Mouse (Mus musculus) lung, adult 2 months (tissue): ENCODE results near the gene Prkch. TPM values are rescaled to one million over a fixed set of nuclear protein-coding genes. Genes with fewer than 3 reads are reported as not detected.

Experiments used
- DNase-seq: peaks from one replicate; pipeline ENCODE4 v3.0.0; 2022
- H3K4me1 ChIP-seq: fragments of 200-500 bp; 2 replicates; pipeline ENCODE4 v1.6.1; 2011; ENCODE audit warnings: low read length; ENCODE audit not compliant: control insufficient read depth, insufficient read depth
- H3K4me3 ChIP-seq: fragments of 200-500 bp; replicated peaks from 2 replicates; pipeline ENCODE3; 2011; ENCODE audit warnings: low read depth, mild to moderate bottlenecking, control low read depth, low read length; ENCODE audit errors: extremely low read depth
- CTCF ChIP-seq: fragments of 200-500 bp; IDR thresholded peaks from 2 replicates; pipeline ENCODE4 v1.5.1; 2011; ENCODE audit warnings: mild to moderate bottlenecking, low read length, control low read depth; ENCODE audit not compliant: insufficient read depth
- POLR2A ChIP-seq: fragments of 200-500 bp; IDR thresholded peaks from 2 replicates; pipeline ENCODE4 v1.6.1; 2011; ENCODE audit warnings: low read depth, mild to moderate bottlenecking, control low read depth, low read length, borderline replicate concordance; ENCODE audit errors: extremely low read depth
- WGBS: fragments of 180-500 bp; shearing (Covaris S2); methylation state at CpG from one replicate; pipeline ENCODE4 v1.1.7; 2018; 5-methylcytosine and 5-hydroxymethylcytosine counted together
- polyA plus RNA-seq: library from polyadenylated mRNA; depleted of rRNA; stranded (reverse); fragments of >200 nt; gene quantifications from 2 replicates; pipeline ENCODE4 v1.2.3, GENCODE M21; 2012

Gene Prkch
- polyA plus RNA-seq, 1 experiment, result 41.8 TPM

DNA sequence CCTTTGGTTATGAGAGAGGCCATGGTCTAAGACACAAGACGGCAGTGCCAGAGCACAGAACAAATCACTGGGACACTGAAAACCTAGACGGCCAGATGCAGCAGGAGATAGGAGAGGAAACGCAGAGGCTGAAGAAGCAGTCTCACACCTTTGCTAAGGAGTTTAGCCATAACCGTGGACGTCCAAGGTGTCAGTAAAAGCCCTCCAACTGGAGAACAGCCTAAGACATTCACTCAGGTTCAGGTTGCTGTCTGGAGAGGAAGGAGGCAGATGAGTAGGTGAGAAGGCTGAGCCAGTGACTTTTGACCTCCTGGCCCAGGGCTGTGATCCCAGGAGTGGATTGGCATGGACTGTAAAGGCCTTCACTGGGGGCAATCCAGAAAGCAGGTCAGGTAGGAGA, 130.0 kb downstream of the Prkch start:
- WGBS, result 91% methylated on average over 5 of the region's 5 CpGs
- TF ChIP-seq CTCF (no peak), POLR2A (no peak)
- no peak for DNase-seq
- Histone ChIP-seq H3K4me3 (no peak overlapping the region), H3K4me1 (0 out of 2 replicates have a peak, but pooled peaks cover 3% of the 10 kb centered on the region)

DNA sequence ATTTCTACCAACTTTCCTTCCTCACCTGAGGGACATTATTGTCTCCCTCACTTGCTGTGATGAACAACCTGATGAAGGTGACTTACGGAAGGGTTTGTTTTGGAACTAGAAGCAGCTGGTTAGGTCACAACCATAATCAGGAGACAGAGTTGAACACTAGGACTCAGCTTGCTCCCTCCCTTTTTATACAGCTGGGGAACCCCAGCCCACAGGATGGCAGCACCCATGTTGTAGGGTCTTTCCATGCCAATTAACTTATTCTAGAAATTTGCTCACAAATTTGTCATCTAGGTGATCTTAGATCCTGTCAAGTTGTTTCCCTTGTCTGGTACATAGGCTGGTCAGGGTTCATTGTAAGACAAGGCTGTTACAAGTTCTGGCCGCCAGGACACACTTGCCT, 130.7 kb downstream of the Prkch start:
- no peak for DNase-seq
- H3K4me3 ChIP-seq, result no peak overlapping the region
- 0 out of 2 replicates have a peak, but pooled peaks cover 3% of the 10 kb centered on the region for H3K4me1 ChIP-seq
- TF ChIP-seq CTCF (no peak), POLR2A (no peak)
- 97% methylated on average over 2 of the region's 2 CpGs for WGBS

DNA sequence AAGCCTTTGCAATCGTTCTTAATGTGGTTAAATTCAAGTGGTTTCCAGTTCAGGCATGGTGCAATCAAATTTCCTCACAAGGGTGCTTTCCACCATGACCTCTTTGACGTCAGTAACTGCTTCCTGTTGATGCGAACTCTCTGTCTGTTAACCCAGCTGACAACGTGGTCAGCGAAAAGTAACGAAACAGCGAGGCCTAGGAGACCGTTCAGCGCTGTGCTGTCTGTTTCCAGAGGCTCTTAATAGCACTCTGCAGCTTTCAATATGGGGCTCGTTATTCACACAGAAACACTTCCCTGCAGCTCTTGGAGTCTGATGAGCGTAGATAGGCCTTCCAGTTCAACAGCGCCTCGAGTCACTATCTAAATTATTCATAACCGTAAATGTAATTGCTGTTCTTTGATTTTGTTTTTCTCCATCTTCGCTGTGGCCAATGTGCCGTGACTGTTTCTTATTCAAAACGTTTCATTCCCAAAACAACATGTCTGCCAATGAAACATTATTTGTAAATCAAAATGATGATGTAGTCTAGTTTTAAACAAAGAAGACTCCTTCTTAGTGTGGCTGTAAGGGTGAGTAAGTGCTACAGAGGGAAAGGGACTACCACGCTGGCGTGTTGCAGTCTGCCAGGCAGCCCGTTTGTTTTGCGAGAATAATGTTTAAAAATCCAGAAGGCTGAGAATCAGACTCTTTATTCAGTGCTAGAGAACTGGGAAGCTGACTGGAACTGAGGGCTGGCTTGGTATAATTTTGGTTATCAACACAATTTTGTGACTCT, 131.5 kb downstream of the Prkch start:
- Histone ChIP-seq H3K4me1 (0 out of 2 replicates have a peak, but pooled peaks cover 3% of the 10 kb centered on the region), H3K4me3 (no peak overlapping the region)
- DNase-seq, result no peak
- 64% methylated on average over 21 of the region's 21 CpGs for WGBS
- TF ChIP-seq CTCF (no peak), POLR2A (no peak)

DNA sequence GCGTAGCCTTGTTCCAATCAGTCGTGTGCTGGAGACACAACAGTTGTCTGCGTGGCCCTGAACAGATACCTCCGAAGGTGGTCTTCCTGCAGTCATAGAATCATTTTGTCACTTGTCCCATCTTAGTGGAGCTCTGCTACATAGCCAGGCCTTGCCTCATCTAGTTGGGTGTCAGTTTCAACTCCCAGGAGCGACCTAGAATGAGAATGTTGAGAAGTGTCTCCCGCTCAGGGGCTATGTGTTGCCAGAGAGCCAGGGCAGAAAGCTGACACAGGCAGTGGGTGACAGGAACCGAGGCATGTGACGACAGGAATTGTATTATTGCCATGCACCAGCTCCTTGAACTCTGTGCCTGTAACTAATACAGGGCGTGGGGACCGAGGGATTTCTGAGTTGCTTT, 133.4 kb downstream of the Prkch start:
- TF ChIP-seq POLR2A, result no peak
- no peak for TF ChIP-seq CTCF
- 87% methylated on average over 10 of the region's 10 CpGs for WGBS
- no peak for DNase-seq
- 0 out of 2 replicates have a peak, but pooled peaks cover 3% of the 10 kb centered on the region for H3K4me1 ChIP-seq
- no peak overlapping the region for H3K4me3 ChIP-seq

DNA sequence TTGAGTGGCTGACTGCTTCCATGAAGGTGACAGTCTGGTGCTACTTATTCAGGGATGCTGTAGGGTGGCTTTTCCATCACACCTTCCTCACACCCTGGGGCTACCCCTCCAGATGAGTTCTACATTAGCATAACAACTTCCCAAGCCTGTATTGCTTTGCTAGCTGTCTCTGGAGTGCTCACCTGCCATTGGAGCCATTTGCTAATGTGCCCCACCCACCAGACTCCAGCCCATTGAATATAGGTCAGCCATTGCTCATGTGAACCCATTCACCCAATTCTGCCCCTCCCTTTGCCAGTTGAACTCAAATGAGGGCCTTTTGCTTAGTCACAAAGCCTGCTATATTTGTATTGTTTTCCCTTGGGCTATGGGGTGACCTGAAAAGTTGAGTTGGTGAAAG, 135.2 kb downstream of the Prkch start:
- Histone ChIP-seq H3K4me3 (no peak overlapping the region), H3K4me1 (0 out of 2 replicates have a peak, but pooled peaks cover 3% of the 10 kb centered on the region)
- DNase-seq, result no peak
- TF ChIP-seq CTCF (no peak), POLR2A (no peak)

DNA sequence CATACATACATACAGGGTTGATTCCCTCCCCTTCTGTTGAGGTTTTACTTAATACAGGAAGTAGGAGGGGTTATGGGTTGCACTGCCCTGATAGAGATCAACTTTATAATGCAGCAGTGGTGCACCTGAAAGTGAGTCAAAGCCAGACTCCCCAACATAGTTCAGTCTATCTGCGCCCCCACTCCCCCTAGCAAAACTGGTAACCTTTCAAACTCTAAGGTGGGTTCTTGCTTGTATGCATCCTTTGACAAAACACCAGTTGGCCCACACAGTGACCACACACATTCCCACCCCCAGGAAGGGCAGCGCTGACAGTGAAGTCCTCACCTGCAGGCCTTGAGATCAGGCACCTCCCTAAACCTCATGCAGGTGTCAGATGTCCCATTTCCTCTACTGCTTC, 135.9 kb downstream of the Prkch start:
- H3K4me1 ChIP-seq, result 0 out of 2 replicates have a peak, but pooled peaks cover 3% of the 10 kb centered on the region
- no peak for DNase-seq
- 93% methylated on average over 2 of the region's 2 CpGs for WGBS
- no peak overlapping the region for H3K4me3 ChIP-seq
- TF ChIP-seq POLR2A (no peak), CTCF (no peak)

DNA sequence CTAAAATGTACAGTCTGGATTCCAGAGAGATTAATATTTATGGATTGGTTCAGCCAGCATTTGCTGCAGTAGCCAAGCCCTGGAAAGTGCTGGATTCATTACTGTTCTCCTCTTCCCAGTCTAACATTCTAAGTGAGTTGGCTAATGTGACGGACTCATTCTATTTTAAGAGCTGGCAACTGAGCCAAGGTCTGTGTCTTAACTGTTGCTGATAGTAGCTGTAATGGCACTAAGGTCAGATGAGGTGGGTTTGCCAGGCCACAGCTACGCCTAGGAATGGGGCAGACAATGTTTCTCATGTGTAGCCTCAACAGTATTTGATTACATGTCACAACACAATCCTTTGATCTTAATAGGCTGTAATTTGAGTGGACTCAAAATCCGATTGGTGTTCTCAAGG, 137.5 kb downstream of the Prkch start:
- Histone ChIP-seq H3K4me1 (no peaks in the 10 kb centered on the region), H3K4me3 (no peak overlapping the region)
- no peak for TF ChIP-seq POLR2A
- TF ChIP-seq CTCF, result no peak
- DNase-seq, result no peak
- 64% methylated on average over 3 of the region's 3 CpGs for WGBS

DNA sequence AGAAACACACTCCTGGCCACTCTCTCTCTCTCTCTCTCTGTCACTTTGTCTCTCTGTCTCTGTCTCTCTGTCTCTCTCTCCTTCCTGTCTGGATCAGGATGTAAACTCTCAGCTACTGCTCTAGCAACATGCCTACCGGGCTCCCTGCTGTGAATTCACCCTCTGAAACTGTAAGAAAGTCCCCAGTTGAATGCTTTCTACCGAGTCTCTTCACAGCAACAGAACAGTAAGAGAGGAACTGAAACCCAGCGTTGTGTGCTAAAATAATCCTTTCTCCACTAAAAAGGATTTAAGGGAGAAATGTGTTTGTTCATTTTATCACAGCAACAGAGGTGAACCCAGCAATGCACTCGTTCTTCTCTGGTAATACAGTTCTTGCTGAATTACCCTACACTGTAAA, 138.5 kb downstream of the Prkch start:
- Histone ChIP-seq H3K4me1 (no peaks in the 10 kb centered on the region), H3K4me3 (no peak overlapping the region)
- 75% methylated on average over 4 of the region's 4 CpGs for WGBS
- TF ChIP-seq POLR2A, result no peak
- TF ChIP-seq CTCF, result no peak
- no peak for DNase-seq

DNA sequence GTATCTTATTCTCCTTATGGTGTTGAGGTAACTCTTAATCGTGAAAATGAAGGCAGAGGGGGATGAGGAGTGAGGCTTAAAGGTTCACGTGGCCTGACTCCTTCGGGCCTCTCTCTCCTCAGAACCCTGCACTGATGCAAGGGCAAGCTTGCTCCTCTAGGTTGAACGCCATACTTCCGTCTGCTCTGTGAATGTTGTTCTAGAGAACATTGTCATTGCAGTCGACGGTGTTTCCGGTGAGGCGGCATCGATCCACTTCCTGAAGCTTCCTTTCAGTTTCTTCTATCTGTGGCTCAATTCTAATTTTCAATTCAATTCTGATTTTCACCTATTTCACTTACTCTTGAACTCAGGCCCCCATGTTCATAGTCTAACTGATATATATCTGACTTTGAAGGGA, 139.3 kb downstream of the Prkch start:
- Histone ChIP-seq H3K4me1 (no peaks in the 10 kb centered on the region), H3K4me3 (no peak overlapping the region)
- no peak for TF ChIP-seq CTCF
- TF ChIP-seq POLR2A, result no peak
- 90% methylated on average over 10 of the region's 10 CpGs for WGBS
- DNase-seq, result no peak

DNA sequence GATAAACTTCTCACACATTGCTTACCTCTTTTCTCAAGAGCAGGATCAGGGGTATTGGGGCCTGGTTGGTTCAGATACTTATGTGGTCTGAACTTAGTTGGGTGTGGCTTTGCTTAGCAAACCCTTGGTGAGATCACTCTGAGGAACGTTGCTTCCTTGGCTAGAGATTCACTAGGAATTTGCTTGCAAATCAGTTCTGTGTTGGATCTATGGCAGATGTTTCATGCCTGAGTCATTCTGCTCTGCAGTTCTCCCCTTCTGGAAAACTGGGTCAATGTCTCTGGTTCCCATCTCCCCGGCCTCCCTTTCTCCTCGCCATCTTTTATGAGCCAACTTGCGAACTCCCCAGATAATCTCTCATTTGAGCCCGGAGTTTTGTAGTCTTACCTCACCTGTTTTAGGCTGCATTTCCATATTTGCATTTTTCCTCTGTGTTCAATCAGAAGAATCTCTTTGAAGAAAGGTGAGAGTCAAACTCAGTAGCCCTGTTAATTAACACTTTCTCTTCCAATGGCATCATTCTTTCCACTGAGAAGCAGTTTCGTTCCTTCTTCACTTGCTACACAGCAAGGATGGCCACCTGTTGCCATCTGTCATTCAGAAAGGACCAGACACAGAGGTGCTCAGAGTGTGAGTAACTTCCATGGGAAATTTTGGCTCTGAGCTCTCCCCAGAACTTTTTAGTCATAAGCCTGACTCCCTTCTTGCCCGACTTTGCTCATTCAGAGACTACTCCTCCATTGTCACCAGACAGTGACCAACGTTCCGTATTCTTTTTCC, 141.4 kb downstream of the Prkch start:
- H3K4me1 ChIP-seq, result no peaks in the 10 kb centered on the region
- H3K4me3 ChIP-seq, result no peak overlapping the region
- DNase-seq, result no peak
- no peak for TF ChIP-seq CTCF
- TF ChIP-seq POLR2A, result no peak
- 72% methylated on average over 9 of the region's 9 CpGs for WGBS
